Mouse (Mus musculus) B cell, adult 2 months (primary cell): ENCODE data around the gene Rnf213.

Experiments used
- DNase-seq, 2 experiments: peaks; one replicate each; pipeline ENCODE4 v3.0.0; 2022

The Rnf213 gene

DNA sequence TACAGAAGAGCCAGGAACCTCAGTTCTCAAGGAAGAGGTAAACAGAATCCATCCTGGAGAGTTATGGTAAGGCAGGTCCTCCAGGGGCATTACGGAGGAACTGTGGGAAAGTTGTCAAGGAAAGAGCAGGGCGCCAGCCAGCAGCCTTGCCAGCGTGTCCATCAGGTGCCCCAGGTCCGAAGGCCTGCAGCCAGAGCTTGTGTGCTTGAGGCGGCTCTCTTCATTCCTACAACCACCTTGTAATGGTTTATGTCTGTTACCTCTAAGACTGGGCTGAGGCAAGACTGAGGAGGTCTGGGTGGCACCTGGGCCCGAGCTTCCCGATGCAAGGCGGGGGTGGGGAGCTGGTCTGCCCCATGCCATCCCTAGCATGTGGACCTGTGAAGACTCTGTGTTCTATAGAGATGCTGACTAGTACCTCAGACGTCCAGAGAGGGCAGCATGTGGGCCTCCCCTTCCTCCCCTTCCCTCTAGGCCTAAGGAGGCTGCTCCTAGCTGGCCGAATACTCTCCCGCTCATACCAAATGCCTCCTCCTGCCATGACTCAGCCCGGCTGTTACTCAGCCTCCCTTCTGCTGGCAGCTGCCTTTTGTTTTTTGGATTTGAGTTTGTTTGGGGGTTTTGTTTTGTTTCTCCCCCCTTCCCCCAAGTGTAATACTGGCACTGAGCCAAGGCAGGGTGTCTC, 123.9 kb downstream of the Rnf213 start:
- no peak for DNase-seq

DNA sequence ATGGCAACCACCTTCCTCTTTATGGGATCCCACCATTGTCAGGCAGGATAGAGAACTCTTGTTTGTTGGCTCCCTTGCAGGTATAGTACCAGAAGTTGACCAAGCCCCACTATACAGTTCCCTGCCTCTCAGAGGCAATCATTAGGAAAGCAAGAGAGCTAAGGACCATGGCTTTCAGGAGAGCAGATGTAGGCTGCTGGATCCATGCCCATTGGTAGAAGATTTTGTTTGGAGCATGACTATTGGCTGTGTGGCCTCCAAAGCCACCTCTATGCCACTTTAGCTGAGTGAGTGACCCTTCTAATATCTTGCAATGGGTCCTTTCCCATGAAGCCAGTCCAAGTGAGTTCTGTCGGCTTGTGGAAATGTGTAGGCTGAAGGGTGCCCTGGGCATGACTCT, 126.5 kb downstream of the Rnf213 start:
- no peak for DNase-seq

DNA sequence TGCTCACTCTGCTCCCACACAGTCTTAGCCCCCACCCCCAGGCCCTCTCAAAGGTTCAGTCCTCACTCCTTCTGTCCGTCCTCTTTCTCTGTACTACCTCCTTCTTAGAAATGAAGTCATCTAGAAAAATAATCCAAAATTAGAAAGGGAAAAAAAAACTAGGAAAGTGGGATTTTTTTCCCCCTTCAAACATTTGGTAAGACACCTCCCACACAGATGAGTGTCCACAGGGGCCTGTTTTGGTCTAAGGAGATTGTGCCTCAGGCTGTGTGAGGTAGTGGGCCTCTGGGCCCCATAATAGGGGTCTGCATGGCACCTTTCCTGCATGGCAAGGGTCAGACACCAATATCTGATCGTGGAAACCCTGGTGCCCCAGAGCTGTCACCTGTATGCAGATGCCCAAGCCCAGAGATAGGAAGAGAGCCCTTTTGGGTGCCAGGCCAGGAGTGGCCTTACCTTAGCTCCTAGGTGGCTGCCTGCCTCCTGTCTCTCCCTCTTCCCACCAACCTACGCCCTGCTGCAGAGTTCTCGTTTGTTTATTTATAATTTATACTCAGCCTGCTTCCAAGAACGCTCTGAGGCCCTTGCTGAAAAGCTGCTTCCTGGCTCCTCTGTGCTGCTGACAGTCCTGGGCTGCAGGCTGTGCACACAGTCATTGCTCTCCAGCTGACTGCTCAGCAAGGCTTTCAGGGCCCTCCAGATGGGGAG, 127.3 kb downstream of the Rnf213 start:
- DNase-seq, result no peak

GRCm38 (mm10) chr11:119520713-119521063, 127.8 kb downstream of the Rnf213 start:
- no peak for DNase-seq

- DNase-seq, result no peak
Measured at GRCm38 (mm10) chr11:119521920-119522710, 129.2 kb downstream of the Rnf213 start.

DNA sequence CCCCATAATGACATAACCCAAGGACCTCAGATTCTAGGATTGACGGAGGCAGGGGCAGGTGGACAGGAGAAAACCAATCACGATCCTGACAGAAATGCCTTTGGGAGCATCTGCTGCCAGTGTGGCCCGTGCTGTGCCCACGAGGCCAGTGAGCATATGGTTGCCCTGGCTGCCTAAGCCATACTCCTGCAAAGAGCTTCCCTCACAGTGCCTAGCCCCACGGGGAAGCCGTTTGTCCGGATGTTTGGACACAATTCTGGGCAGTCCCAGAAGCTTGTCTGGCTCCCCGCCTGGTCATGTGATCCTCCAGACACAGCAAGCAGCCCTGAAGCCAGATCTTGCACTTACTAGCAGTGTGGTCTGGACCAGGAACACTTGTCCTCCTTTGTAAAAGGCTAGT, 129.9 kb downstream of the Rnf213 start:
- DNase-seq, result no peak

DNA sequence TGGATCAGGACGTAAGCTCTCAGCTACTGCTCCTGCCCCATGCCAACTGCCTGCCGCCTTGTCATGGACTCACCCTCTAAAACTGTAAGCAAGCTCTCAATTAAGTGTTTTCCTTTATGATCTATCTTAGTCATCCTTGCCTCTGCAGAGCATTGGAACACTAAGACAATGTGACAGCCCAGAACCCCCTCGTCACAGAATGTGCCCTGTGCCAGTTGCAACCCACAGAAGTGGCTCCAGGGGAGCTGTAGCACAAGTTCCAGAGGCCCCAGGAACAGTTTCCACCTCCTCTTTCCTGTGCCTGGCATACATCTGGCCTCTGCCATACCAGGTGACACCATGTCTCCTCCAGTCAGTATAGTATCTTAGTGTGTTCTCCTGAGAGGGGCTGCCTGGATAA, 130.5 kb downstream of the Rnf213 start:
- no peak for DNase-seq

DNA sequence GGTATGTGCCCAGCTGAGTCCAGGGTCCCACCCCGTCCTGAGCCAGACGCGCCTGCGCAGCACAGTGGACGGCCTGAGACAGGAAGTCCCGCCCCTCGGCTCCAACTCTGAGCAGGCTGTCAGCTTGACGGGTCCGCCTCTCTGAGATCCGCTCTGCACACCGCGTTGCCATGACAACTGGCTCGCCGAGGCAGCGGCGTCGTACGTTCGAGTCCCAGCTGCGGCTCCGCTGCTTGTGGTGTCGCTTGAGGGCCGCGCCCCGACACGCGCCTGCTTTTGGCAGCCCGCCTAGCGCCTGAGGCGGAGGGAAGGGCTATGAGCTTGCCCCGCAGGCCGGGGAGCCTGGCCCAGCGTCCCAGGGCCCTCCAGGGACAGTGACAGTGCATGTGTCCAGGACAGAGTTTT, 131.6 kb downstream of the Rnf213 start:
- peak; percentile 82 for DNase-seq

GRCm38 (mm10) chr11:119526068-119526966, 133.4 kb downstream of the Rnf213 start:
- no peak for DNase-seq

- no peak for DNase-seq
Measured at GRCm38 (mm10) chr11:119528930-119529329, 136.0 kb downstream of the Rnf213 start.

DNA sequence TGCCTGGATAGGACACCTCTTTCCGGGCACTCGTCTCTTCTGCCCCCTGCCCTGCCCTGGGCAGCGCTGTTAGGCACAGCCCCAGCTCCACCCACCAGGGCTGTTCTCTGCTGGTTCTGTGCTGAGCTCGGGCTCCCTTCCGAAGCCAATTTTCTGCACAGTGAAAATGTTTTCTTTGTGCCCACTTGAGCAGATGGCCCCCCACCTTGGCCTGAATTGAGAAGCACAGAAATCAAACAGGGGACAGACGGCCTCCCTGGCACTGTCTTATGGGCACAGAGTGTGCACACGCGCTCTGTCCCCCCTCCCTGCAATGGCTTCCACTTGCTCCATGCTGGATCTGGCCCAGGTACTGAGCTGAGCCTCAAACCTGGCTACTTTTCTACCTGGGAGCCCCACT, 139.6 kb downstream of the Rnf213 start:
- DNase-seq, result no peak

DNA sequence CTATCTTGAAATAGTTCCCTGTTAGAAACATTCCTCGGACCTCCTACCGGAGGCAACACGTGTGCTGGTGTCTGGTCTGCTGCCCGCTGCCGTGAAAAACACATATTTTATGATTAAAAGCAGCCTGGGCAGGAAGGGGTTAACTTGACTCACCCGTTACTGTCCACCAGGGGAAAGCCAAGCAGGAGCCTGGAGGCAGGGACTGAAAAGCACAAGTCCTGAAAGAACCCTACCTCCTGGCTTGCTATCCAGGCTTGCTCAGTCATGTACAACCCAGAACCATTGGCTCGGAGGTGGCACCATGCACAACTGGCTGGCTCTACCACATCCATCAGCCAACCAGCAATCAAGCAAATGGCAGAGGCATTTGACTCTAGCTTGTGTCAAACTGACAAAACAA, 140.8 kb downstream of the Rnf213 start:
- DNase-seq, result no peak
